Mouse (Mus musculus): ENCODE results near the gene Ccdc88c.

DNA sequence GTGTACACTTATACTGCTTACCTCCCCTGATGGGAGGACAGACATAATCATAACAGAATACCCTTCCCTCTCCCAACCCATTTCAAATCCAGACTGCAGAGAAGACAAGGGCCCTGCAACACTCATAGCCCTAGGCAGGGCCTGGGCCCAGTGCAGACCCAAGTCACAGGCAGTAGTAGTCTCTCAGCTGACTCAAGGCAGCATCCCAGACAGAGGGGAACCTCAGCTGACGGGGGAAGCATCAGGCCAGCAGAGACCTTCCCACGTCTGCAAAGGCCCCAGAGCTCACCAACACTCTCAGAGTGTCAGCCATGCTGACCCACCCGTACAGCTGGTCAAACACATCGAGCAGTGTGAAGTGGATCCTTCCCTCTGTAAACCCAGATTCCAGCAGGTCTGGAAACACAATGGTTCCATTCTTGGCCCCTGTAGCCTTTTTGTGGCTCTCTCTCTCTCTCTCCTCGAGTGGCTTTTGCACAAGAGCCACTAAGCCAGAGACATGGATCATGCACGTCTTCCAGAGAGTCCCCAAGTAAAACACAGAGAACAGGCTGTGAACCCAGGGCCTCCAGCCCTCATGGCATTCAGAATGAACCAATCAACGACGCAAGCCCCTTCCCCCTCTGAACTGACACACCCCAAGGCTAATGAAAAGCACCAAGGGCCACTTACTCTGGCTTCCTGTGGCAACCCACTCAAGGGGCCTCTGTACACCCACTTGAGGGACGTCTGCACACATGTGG, 7.2 kb downstream of the Ccdc88c start:
- no peak for TF ChIP-seq POLR2A (IDR thresholded peaks at IDR 0.05; ENCODE audit: borderline replicate concordance, control insufficient read depth, low read depth, low read length)
- no peak for TF ChIP-seq CTCF (IDR thresholded peaks at IDR 0.05; ENCODE audit: control insufficient read depth, insufficient read depth, low read length)
